Mouse (Mus musculus) colon, adult 2 months (tissue): ENCODE results near the gene Bod1. TPM values are rescaled to one million over a fixed set of nuclear protein-coding genes. Genes with fewer than 3 reads are reported as not detected.

ENCODE experiments used
- polyA plus RNA-seq: library from polyadenylated mRNA; depleted of rRNA; stranded (reverse); fragments of >200 nt; gene quantifications from 2 replicates; pipeline ENCODE4 v1.2.3, GENCODE M21; 2012; rRNA removed

The Bod1 gene
- polyA plus RNA-seq, result 68.2 and 70.3 TPM in 2 replicates

DNA sequence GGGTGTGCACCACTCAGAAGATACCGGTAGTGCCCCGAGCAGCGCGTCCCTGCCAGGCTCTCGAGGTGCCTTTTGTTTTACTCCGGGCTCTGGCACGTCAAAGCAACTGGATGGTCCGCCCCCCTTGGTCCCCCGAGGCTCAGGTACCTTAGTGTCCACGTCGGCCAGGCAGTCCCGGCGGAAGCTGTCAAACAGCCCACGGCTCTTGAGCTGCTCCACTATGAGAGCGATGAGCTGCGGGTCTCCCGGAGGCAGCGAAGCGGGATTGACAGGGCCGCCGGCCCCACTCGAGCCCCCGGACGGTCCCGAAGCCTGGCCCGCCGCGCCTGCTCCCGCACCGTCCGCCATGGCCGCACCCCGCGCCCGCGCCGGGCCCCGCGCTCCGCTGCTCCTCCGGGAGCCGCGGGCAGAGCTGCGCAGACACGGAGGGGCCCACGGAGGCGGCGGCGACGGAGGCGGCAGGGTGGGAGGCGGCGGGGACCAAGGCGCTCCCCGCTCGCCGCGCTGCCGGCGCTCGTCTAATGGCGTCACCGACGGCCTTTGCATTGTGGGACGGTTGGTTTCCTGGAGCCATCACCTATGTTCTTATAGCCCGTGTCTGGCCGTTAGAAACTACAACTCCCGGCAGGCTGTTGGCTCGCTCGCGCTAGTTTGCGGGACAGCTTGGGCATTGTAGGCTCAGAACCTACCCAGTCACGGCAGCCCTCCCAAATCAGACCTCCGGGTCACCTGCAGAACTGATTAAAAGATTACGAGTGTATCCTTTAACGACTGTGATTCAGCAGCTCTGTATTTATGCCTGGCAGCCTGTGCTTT lies at the start of gene Bod1:
Bod1 (minus strand) TSS at position 532 of the 816 bp plus-strand sequence.

Other genes with a start within 250 kb of the Bod1 start
- gene Cpeb4, start 200.3 kb upstream of the Bod1 start, polyA plus RNA-seq, result 7.5 and 9.5 TPM in 2 replicates